Mouse (Mus musculus) cerebellum, adult 2 months (tissue): ENCODE results near the gene Tns1.

ENCODE experiments used
- CTCF ChIP-seq: fragments of 200-500 bp; IDR thresholded peaks from 2 replicates; pipeline ENCODE4 v1.5.1; 2011; ENCODE audit warnings: low read depth, mild to moderate bottlenecking, control low read depth, low read length, moderate library complexity, borderline replicate concordance; ENCODE audit not compliant: insufficient read depth
- POLR2A ChIP-seq: fragments of 200-500 bp; IDR thresholded peaks from 2 replicates; pipeline ENCODE4 v1.6.1; 2011; ENCODE audit warnings: low read length, control low read depth, borderline replicate concordance; ENCODE audit not compliant: insufficient read depth

GRCm38 (mm10) chr1:73954614-73955013, 169.6 kb downstream of the Tns1 start:
- TF ChIP-seq CTCF, result no peak
- no peak for TF ChIP-seq POLR2A
